Mouse (Mus musculus) frontal cortex, postnatal 25 days (tissue): Measurements from ENCODE around the gene Gm29423.
"Not testable (repeated sequence)": the region's sequence is repeated elsewhere in the genome, so short reads cannot be mapped to it uniquely, and the experiment has no call there.

Experiments
- DNase-seq, 2 experiments: peaks; one replicate each; pipeline ENCODE4 v3.0.0; 2022; ENCODE audit warnings: low spot score in 2 of 2

The Gm29423 gene

GRCm38 (mm10) chrY:70303187-70303586 is at the start of gene Gm29423, which contains the start of gene Gm29644:
TSS of gene Gm29423 (minus strand) at chrY:70303287.
TSS of gene Gm29644 (minus strand) at chrY:70303343.
- DNase-seq, result not testable (repeated sequence)

- not testable (repeated sequence) for DNase-seq
These were observed 29.5 kb downstream of the Gm29423 start, which contains the start of gene Gm21118 for GRCm38 (mm10) chrY:70273542-70273941. TSS of gene Gm21118 (minus strand) at chrY:70273642.
